Mouse (Mus musculus) G1E (cell line): ENCODE measurements around the gene 1700014D04Rik.
"Not testable (repeated sequence)": the region's sequence is repeated elsewhere in the genome, so short reads cannot be mapped to it uniquely, and the experiment has no call there.

Experiments used
- CTCF ChIP-seq: IDR thresholded peaks from 2 replicates; pipeline ENCODE4 v1.5.1; 2012; ENCODE audit warnings: low read depth, low read length, inconsistent platforms, mixed read lengths
- GATA1 ChIP-seq: IDR thresholded peaks from 2 replicates; pipeline ENCODE4 v1.6.1; 2012; ENCODE audit warnings: borderline replicate concordance, low read length, inconsistent platforms, mixed read lengths
- GATA2 ChIP-seq: IDR thresholded peaks from 2 replicates; pipeline ENCODE4 v1.6.1; 2012; ENCODE audit warnings: low read depth, low read length, inconsistent platforms, borderline replicate concordance
- POLR2AphosphoS5 ChIP-seq: IDR thresholded peaks from 2 replicates; pipeline ENCODE4 v1.6.1; 2012; ENCODE audit warnings: low read depth, low read length, inconsistent platforms; ENCODE audit not compliant: insufficient replicate concordance
- TAL1 ChIP-seq: conservative IDR thresholded peaks from 2 replicates; pipeline ENCODE4 v1.6.1; 2012; ENCODE audit warnings: low read depth, low read length, inconsistent platforms, mixed read lengths

DNA sequence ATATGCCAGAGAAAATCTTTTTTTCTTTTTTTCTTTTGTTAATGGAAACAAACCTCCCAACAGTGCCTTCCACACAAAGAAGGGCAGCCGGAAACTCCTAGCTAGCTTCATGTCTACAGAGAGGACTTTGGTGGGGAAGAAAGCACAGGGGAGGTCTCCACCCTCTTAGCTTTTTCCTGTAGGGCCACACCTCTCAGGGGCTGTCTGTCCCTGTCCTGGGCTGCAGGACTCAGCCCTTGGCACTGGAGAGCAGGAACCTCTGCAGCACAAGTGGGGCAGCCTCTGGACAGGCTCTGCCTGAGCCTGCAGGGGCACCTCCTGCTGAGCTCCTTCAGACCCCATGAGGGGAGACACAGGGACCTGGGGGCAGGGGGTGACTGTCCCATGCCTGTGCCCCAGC is 46.4 kb downstream of the 1700014D04Rik start:
- not testable (repeated sequence) for TF ChIP-seq CTCF, GATA1, GATA2, TAL1, POLR2AphosphoS5
